ENCODE assay signal across 20 mouse cellular contexts in the genomic region with DNA sequence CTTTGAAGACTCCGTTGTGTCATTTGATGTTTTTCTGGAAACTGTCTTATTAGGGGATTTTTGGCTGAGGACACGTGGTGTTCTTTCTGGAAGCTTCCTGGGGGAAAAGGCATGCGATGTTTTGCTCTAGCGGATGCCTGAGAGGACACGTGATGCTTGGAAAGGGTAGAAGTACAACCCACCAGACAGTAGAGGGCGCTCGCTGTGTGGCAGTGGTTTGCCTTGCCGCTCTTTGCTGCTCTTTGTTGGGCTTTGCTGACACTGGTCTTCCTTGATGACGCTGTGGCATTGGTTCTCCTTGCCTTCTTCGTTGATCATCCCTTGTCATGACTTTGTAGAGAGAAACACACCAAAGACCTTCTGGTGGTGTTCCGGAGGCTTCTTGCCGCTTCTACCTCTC.
DNase-seq lines count a peak whose midpoint lies in the region; ATAC-seq and TF ChIP-seq lines count a peak whose summit lies in the region.
"Had no signal": no experiment of that assay in that cellular context is flagged by ENCODE, and none has a peak within 500 bp of the region (broad histone marks: within the 10 kb centered on the region; RNA-seq: fewer than 3 reads in every experiment).

No protein-coding gene starts in this region.

- H3K9ac ChIP-seq in kidney, postnatal 0 days (ENCODE audit: low read depth, low read length), result no peak overlapping the region
- H3K9ac ChIP-seq in kidney, embryonic 14.5 days (ENCODE audit: low read depth, low read length), result no peak overlapping the region
- no peak overlapping the region for H3K9ac ChIP-seq in forebrain, embryonic 12.5 days
- H3K9ac ChIP-seq: embryonic facial prominence, embryonic 13.5 days; heart, embryonic 12.5 days; limb, embryonic 15.5 days had no signal

- peak; percentile 38; the same call in 1 of the 2 replicates for TF ChIP-seq CTCF in kidney, postnatal 0 days (IDR thresholded peaks at IDR 0.05; ENCODE audit: low read depth)
- 0 out of 2 replicates have a peak, but pooled peaks have one; percentile 14 for TF ChIP-seq CTCF in brain, embryonic 14.5 days (IDR thresholded peaks at IDR 0.05; ENCODE audit: borderline replicate concordance, extremely low read depth, insufficient read depth, insufficient read length)

- WGBS in kidney, postnatal 0 days, result 93% methylated on average over 12 of the region's 12 CpGs
- 92% methylated on average over 12 of the region's 12 CpGs for WGBS in kidney, embryonic 14.5 days
- WGBS in forebrain, embryonic 12.5 days, result 91% methylated on average over 12 of the region's 12 CpGs

- H3K4me2 ChIP-seq in kidney, postnatal 0 days (ENCODE audit: low read length), result no peak overlapping the region
- H3K4me2 ChIP-seq in kidney, embryonic 14.5 days (replicated peaks; ENCODE audit: low read depth, low read length), result no peak overlapping the region
- no peak overlapping the region for H3K4me2 ChIP-seq in forebrain, embryonic 12.5 days
- H3K4me2 ChIP-seq: embryonic facial prominence, embryonic 13.5 days; heart, embryonic 12.5 days; limb, embryonic 15.5 days had no signal

- no peak for DNase-seq in kidney, postnatal 0 days (ENCODE audit: low spot score)
- DNase-seq in 416B (ENCODE audit: low read depth) (peak; percentile 25), ES-CJ7 (ENCODE audit: low read depth, low spot score) (peak; percentile 72)
- no peak for DNase-seq in brain, embryonic 14.5 days (ENCODE audit: low read depth)
- no peak for DNase-seq in urinary bladder, postnatal 4 days (ENCODE audit: low spot score in 2 of 2)
- DNase-seq: adrenal gland, postnatal 14 days; gastrocnemius, postnatal 36 days; heart, postnatal 36 days; kidney, postnatal 14 days; right cerebral cortex, postnatal 25 days; thymus, postnatal 25 days had no signal

- H3K4me1 ChIP-seq in kidney, postnatal 0 days (replicated peaks; ENCODE audit: insufficient read depth, low read length), result no peaks in the 10 kb centered on the region
- no peaks in the 10 kb centered on the region for H3K4me1 ChIP-seq in kidney, embryonic 14.5 days (ENCODE audit: control insufficient read depth, insufficient read depth, low read length)
- no peaks in the 10 kb centered on the region for H3K4me1 ChIP-seq in forebrain, embryonic 12.5 days
- H3K4me1 ChIP-seq: embryonic facial prominence, embryonic 13.5 days; heart, embryonic 12.5 days; limb, embryonic 15.5 days had no signal

- no peaks in the 10 kb centered on the region for H3K27me3 ChIP-seq in kidney, postnatal 0 days (ENCODE audit: insufficient read depth, low read length)
- no peaks in the 10 kb centered on the region for H3K27me3 ChIP-seq in kidney, embryonic 14.5 days (ENCODE audit: control insufficient read depth, insufficient read depth, low read length)
- H3K27me3 ChIP-seq in forebrain, embryonic 12.5 days, result no peaks in the 10 kb centered on the region
- H3K27me3 ChIP-seq: embryonic facial prominence, embryonic 13.5 days; heart, embryonic 12.5 days; limb, embryonic 15.5 days; megakaryocyte, embryonic 14.5 days had no signal

- peaks cover 6% of the 10 kb centered on the region for H3K9me3 ChIP-seq in kidney, postnatal 0 days (replicated peaks; ENCODE audit: low read length)
- H3K9me3 ChIP-seq in kidney, embryonic 14.5 days (ENCODE audit: control insufficient read depth, low read length), result peaks cover 5% of the 10 kb centered on the region
- no peaks in the 10 kb centered on the region for H3K9me3 ChIP-seq in forebrain, embryonic 12.5 days
- H3K9me3 ChIP-seq: embryonic facial prominence, embryonic 13.5 days; limb, embryonic 15.5 days had no signal

- no peak for ATAC-seq in kidney, postnatal 0 days (replicated peaks; ENCODE audit: low FRiP score, low read depth)
- no peak for ATAC-seq in kidney, embryonic 14.5 days (ENCODE audit: low FRiP score, low TSS enrichment)
- no peak for ATAC-seq in forebrain, embryonic 12.5 days (ENCODE audit: low FRiP score)
- ATAC-seq: inflammation-experienced regulatory T-cells, adult 6 months; lung, postnatal 0 days; midbrain, embryonic 16.5 days had no signal

- H3K36me3 ChIP-seq in kidney, postnatal 0 days (ENCODE audit: insufficient read depth, low read length), result no peaks in the 10 kb centered on the region
- no peaks in the 10 kb centered on the region for H3K36me3 ChIP-seq in kidney, embryonic 14.5 days (ENCODE audit: control insufficient read depth, insufficient read depth, low read length)
- no peaks in the 10 kb centered on the region for H3K36me3 ChIP-seq in forebrain, embryonic 12.5 days (replicated peaks)
- H3K36me3 ChIP-seq: embryonic facial prominence, embryonic 13.5 days; heart, embryonic 12.5 days; limb, embryonic 15.5 days had no signal

- TF ChIP-seq POLR2A in brain, embryonic 14.5 days (IDR thresholded peaks at IDR 0.05; ENCODE audit: borderline replicate concordance, extremely low read depth, insufficient read depth, insufficient read length, poor library complexity, severe bottlenecking), result no peak

- H3K4me3 ChIP-seq in kidney, postnatal 0 days (replicated peaks; ENCODE audit: low read depth, low read length), result no peak overlapping the region
- no peak overlapping the region for H3K4me3 ChIP-seq in kidney, embryonic 14.5 days (ENCODE audit: low read length)
- no peak overlapping the region for H3K4me3 ChIP-seq in forebrain, embryonic 12.5 days (replicated peaks)
- H3K4me3 ChIP-seq: embryonic facial prominence, embryonic 13.5 days; heart, embryonic 12.5 days; limb, embryonic 15.5 days; megakaryocyte, embryonic 14.5 days had no signal

- no peak overlapping the region for H3K27ac ChIP-seq in kidney, postnatal 0 days
- no peak overlapping the region for H3K27ac ChIP-seq in kidney, embryonic 14.5 days (ENCODE audit: low read depth, low read length)
- H3K27ac ChIP-seq in forebrain, embryonic 12.5 days, result no peak overlapping the region
- H3K27ac ChIP-seq: embryonic facial prominence, embryonic 13.5 days; limb, embryonic 15.5 days had no signal

Comparison
In these comparisons a context has a peak if more than half of its experiments do, and no peak if none do; other contexts are left out.
1. DNase-seq: peak in 416B (single experiment) and ES-CJ7 (single experiment); none in kidney, postnatal 0 days (single experiment), brain, embryonic 14.5 days (single experiment) and urinary bladder, postnatal 4 days (0 of 2).